Mouse (Mus musculus) MEL (cell line): Measurements from ENCODE around the gene Ficd. TPM values are rescaled to one million over a fixed set of nuclear protein-coding genes. Genes with fewer than 3 reads are reported as not detected.

Experiments used
- DNase-seq: peaks from one replicate; pipeline ENCODE4 v3.0.0; 2011; ENCODE audit warnings: low read depth, low spot score
- H3K27ac ChIP-seq: 2 replicates; pipeline ENCODE4 v1.5.1; 2012; ENCODE audit warnings: low read depth, mild to moderate bottlenecking, control low read depth, low read length, moderate library complexity; ENCODE audit not compliant: control insufficient read depth
- H3K27me3 ChIP-seq, 2 experiments: fragments of 150-350 bp in 1 of 2; sonication (generic) in 1 of 2; 2 replicates each; pipeline ENCODE4 v1.6.1; 2012; ENCODE audit warnings: low read length in 2 of 2, mild to moderate bottlenecking in 2 of 2, improper control_type of control experiment in 1 of 2, moderate library complexity in 1 of 2; ENCODE audit not compliant: insufficient read depth in 2 of 2, control insufficient read depth in 1 of 2
- H3K36me3 ChIP-seq, 2 experiments: 2 replicates each; pipeline ENCODE4 v1.6.1; 2012 to 2014; ENCODE audit warnings: low read length in 2 of 2, improper control_type of control experiment in 1 of 2, inconsistent platforms in 1 of 2, mild to moderate bottlenecking in 1 of 2; ENCODE audit not compliant: insufficient read depth in 2 of 2, control insufficient read depth in 1 of 2
- H3K4me1 ChIP-seq, 2 experiments: fragments of 150-350 bp in 1 of 2; sonication (generic) in 1 of 2; 2 replicates each; pipeline ENCODE4 v1.6.1; 2012; ENCODE audit warnings: low read length in 2 of 2, improper control_type of control experiment in 1 of 2, mild to moderate bottlenecking in 1 of 2; ENCODE audit not compliant: insufficient read depth in 2 of 2, control insufficient read depth in 1 of 2
- H3K4me3 ChIP-seq, 2 experiments: fragments of 150-350 bp in 1 of 2; sonication (generic) in 1 of 2; 2 replicates each; pipeline ENCODE4 v1.5.1; 2012; ENCODE audit warnings: low read depth in 2 of 2, low read length in 2 of 2, mild to moderate bottlenecking in 2 of 2, moderate library complexity in 2 of 2, control low read depth in 1 of 2, improper control_type of control experiment in 1 of 2; ENCODE audit not compliant: control insufficient read depth in 1 of 2, insufficient read depth in 1 of 2
- H3K79me2 ChIP-seq: 2 replicates; pipeline ENCODE4 v1.6.1; 2012; ENCODE audit warnings: mild to moderate bottlenecking, low read length, moderate library complexity; ENCODE audit not compliant: control insufficient read depth, poor library complexity, insufficient read depth
- H3K9ac ChIP-seq: 2 replicates; pipeline ENCODE4 v1.6.1; 2012; ENCODE audit warnings: low read depth, mild to moderate bottlenecking, control low read depth, low read length, moderate library complexity; ENCODE audit not compliant: control insufficient read depth, poor library complexity, severe bottlenecking
- H3K9me3 ChIP-seq: fragments of 150-350 bp; sonication (generic); replicated peaks from 2 replicates; pipeline ENCODE4 v1.6.1; 2012; ENCODE audit warnings: mild to moderate bottlenecking, low read length, improper control_type of control experiment, moderate library complexity; ENCODE audit not compliant: insufficient read depth
- BHLHE40 ChIP-seq: IDR thresholded peaks from 2 replicates; pipeline ENCODE4 v1.6.1; 2012; ENCODE audit warnings: low read depth, mild to moderate bottlenecking, inconsistent platforms, low read length, improper control_type of control experiment, borderline replicate concordance
- CHD2 ChIP-seq: IDR thresholded peaks from 2 replicates; pipeline ENCODE4 v1.6.1; 2011; ENCODE audit warnings: low read length, improper control_type of control experiment
- CTCF ChIP-seq, 3 experiments: IDR thresholded peaks in 2 of 3; conservative IDR thresholded peaks in 1 of 3; 2 replicates each; pipeline ENCODE4 v1.5.1; 2011 to 2012; ENCODE audit warnings: low read length in 3 of 3, low read depth in 2 of 3, mild to moderate bottlenecking in 2 of 3, improper control_type of control experiment in 1 of 3, inconsistent platforms in 1 of 3, mixed read lengths in 1 of 3, moderate library complexity in 1 of 3; ENCODE audit not compliant: control insufficient read depth in 1 of 3, insufficient read depth in 1 of 3, poor library complexity in 1 of 3, severe bottlenecking in 1 of 3
- ELF1 ChIP-seq: IDR thresholded peaks from 2 replicates; pipeline ENCODE4 v1.6.1; 2014; ENCODE audit warnings: low read depth, mild to moderate bottlenecking, inconsistent platforms, low read length, improper control_type of control experiment, moderate library complexity
- ETS1 ChIP-seq: IDR thresholded peaks from 2 replicates; pipeline ENCODE4 v1.6.1; 2012; ENCODE audit warnings: low read depth, mild to moderate bottlenecking, inconsistent platforms, low read length, improper control_type of control experiment, moderate library complexity
- HCFC1 ChIP-seq: IDR thresholded peaks from 2 replicates; pipeline ENCODE4 v1.6.1; 2012; ENCODE audit warnings: low read depth, mild to moderate bottlenecking, inconsistent platforms, low read length, improper control_type of control experiment, moderate library complexity
- KAT2A ChIP-seq: conservative IDR thresholded peaks from 2 replicates; pipeline ENCODE4 v1.6.1; 2012; ENCODE audit warnings: low read depth, low read length, improper control_type of control experiment, inconsistent platforms
- MYC ChIP-seq: IDR thresholded peaks from 2 replicates; pipeline ENCODE4 v1.6.1; 2011; ENCODE audit warnings: low read depth, mild to moderate bottlenecking, low read length, improper control_type of control experiment, moderate library complexity
- RAD21 ChIP-seq: IDR thresholded peaks from 2 replicates; pipeline ENCODE4 v1.6.1; 2011; ENCODE audit warnings: mild to moderate bottlenecking, low read depth, low read length, improper control_type of control experiment
- SMC3 ChIP-seq: IDR thresholded peaks from 2 replicates; pipeline ENCODE4 v1.6.1; 2011; ENCODE audit warnings: low read depth, low read length, improper control_type of control experiment
- ZC3H11A ChIP-seq: IDR thresholded peaks from 2 replicates; pipeline ENCODE4 v1.6.1; 2012; ENCODE audit warnings: low read depth, mild to moderate bottlenecking, inconsistent platforms, low read length, improper control_type of control experiment
- ZMIZ1 ChIP-seq: IDR thresholded peaks from 2 replicates; pipeline ENCODE4 v1.6.1; 2012; ENCODE audit warnings: low read depth, mild to moderate bottlenecking, inconsistent platforms, low read length, improper control_type of control experiment, moderate library complexity
- polyA plus RNA-seq, 2 experiments: library from polyadenylated mRNA; stranded (reverse) in 1 of 2; unstranded in 1 of 2; fragments of >175 nt in 1 of 2; fragments of >200 nt in 1 of 2; gene quantifications; 2 replicates each; pipeline versions ENCODE4 v1.2.1 to v1.2.4; 2012; ENCODE audit warnings: low replicate concordance in 2 of 2, low read depth in 1 of 2; ENCODE audit not compliant: insufficient read length in 2 of 2, insufficient read depth in 1 of 2, missing spikeins in 1 of 2
- total RNA-seq: library from RNA; depleted of rRNA; stranded (reverse); fragments of 300-350 nt; gene quantifications from 2 replicates; pipeline ENCODE4 v1.2.3, GENCODE M21; 2012

The Ficd gene
- total and polyA plus RNA-seq, 3 experiments = 2.5 to 2.7 TPM; not detected in 1

- Histone ChIP-seq H3K27me3 (no peaks in the 10 kb centered on the region), H3K79me2 (no peaks in the 10 kb centered on the region), H3K27ac (no peak overlapping the region), H3K9ac (no peak overlapping the region), H3K9me3 (no peaks in the 10 kb centered on the region), H3K4me1 (no peaks in the 10 kb centered on the region), H3K4me3 (no peak overlapping the region), H3K36me3 (no peaks in the 10 kb centered on the region)
- TF ChIP-seq KAT2A (no peak), ELF1 (no peak), SMC3 (0 out of 2 replicates have a peak, but pooled peaks have one; percentile 3), CTCF (IDR thresholded peaks at IDR 0.05 in 2 of 3, conservative IDR thresholded peaks at IDR 0.05 in 1 of 3; ENCODE audit: control insufficient read depth in 1 of 3, insufficient read depth in 1 of 3, low read depth in 2 of 3, low read length in 3 of 3, poor library complexity in 1 of 3, severe bottlenecking in 1 of 3) (peak in 2 of 3 experiments; percentile 13 to 49; a peak in 3 of 6 replicates)
- no peak for DNase-seq
These were observed 13.2 kb upstream of the Ficd start for GRCm38 (mm10) chr5:113722224-113723013.

- Histone ChIP-seq H3K9ac (no peak overlapping the region), H3K9me3 (no peaks in the 10 kb centered on the region), H3K36me3 (no peaks in the 10 kb centered on the region), H3K4me3 (no peak overlapping the region), H3K27me3 (no peaks in the 10 kb centered on the region), H3K4me1 (no peaks in the 10 kb centered on the region), H3K79me2 (no peaks in the 10 kb centered on the region), H3K27ac (no peak overlapping the region)
- DNase-seq = no peak
- TF ChIP-seq MYC = no peak
- TF ChIP-seq ZMIZ1 = no peak
- no peak for TF ChIP-seq HCFC1
These were observed 11.9 kb upstream of the Ficd start for GRCm38 (mm10) chr5:113723567-113724237.

- Histone ChIP-seq H3K79me2 (no peaks in the 10 kb centered on the region), H3K36me3 (no peaks in the 10 kb centered on the region), H3K27ac (no peak within 1 kb of the TSS), H3K9ac (no peak within 1 kb of the TSS), H3K9me3 (no peaks in the 10 kb centered on the region), H3K27me3 (no peaks in the 10 kb centered on the region), H3K4me1 (no peaks in the 10 kb centered on the region), H3K4me3 (no peak within 1 kb of the TSS)
- DNase-seq = peak; percentile 50
- TF ChIP-seq SMC3 (peak; percentile 60), RAD21 (peak; percentile 73), BHLHE40 (no peak), CTCF (IDR thresholded peaks at IDR 0.05 in 2 of 3, conservative IDR thresholded peaks at IDR 0.05 in 1 of 3; ENCODE audit: control insufficient read depth in 1 of 3, insufficient read depth in 1 of 3, low read depth in 2 of 3, low read length in 3 of 3, poor library complexity in 1 of 3, severe bottlenecking in 1 of 3) (peak; percentile 61 to 90 (median 71)), ZC3H11A (peak; percentile 38; the same call in 1 of the 2 replicates), ETS1 (no peak), CHD2 (no peak)
These were observed 11.2 kb upstream of the Ficd start, which contains the start of gene 1700069L16Rik for GRCm38 (mm10) chr5:113724446-113724845. Gene 1700069L16Rik (minus strand): TSS chr5:113724772.
